Mouse (Mus musculus) forebrain, embryonic 11.5 days (tissue): ENCODE results near the gene Nfya. TPM values are rescaled to one million over a fixed set of nuclear protein-coding genes. Genes with fewer than 3 reads are reported as not detected.

Experiments
- ATAC-seq: fragments of 200-750 bp; cut with Nextera tagmentation; replicated peaks from 2 replicates; pipeline ENCODE4 v1.8.0; 2017; ENCODE audit warnings: moderate TSS enrichment; ENCODE audit not compliant: low FRiP score
- DNase-seq: peaks from one replicate; pipeline ENCODE4 v3.0.0-alpha.2; 2017; ENCODE audit warnings: low spot score
- H3K27ac ChIP-seq: fragments of 300-500 bp; sonication (generic); 2 replicates; pipeline ENCODE4 v1.5.1; 2014; ENCODE audit warnings: low read depth, low read length
- H3K27me3 ChIP-seq: fragments of 300-500 bp; sonication (generic); 2 replicates; pipeline ENCODE4 v1.6.1; 2014; ENCODE audit warnings: mild to moderate bottlenecking, low read length, mixed read lengths; ENCODE audit not compliant: control insufficient read depth, insufficient read depth
- H3K36me3 ChIP-seq: fragments of 300-500 bp; sonication (generic); 2 replicates; pipeline ENCODE4 v1.6.1; 2014; ENCODE audit warnings: mild to moderate bottlenecking, low read length, moderate library complexity, mixed read lengths; ENCODE audit not compliant: control insufficient read depth, insufficient read depth
- H3K4me1 ChIP-seq: fragments of 300-500 bp; sonication (generic); replicated peaks from 2 replicates; pipeline ENCODE4 v1.6.1; 2014; ENCODE audit warnings: low read length, mixed read lengths; ENCODE audit not compliant: control insufficient read depth, insufficient read depth
- H3K4me2 ChIP-seq: fragments of 300-500 bp; sonication (generic); 2 replicates; pipeline ENCODE4 v1.6.1; 2014; ENCODE audit warnings: low read depth, mild to moderate bottlenecking, low read length, moderate library complexity, mixed read lengths; ENCODE audit not compliant: severe bottlenecking
- H3K4me3 ChIP-seq: fragments of 300-500 bp; sonication (generic); 2 replicates; pipeline ENCODE4 v1.5.1; 2014; ENCODE audit warnings: low read depth, low read length
- H3K9ac ChIP-seq: fragments of 300-500 bp; sonication (generic); 2 replicates; pipeline ENCODE4 v1.6.1; 2014; ENCODE audit warnings: low read length
- H3K9me3 ChIP-seq: fragments of 300-500 bp; sonication (generic); 2 replicates; pipeline ENCODE4 v1.6.1; 2016; ENCODE audit warnings: low read length, mixed read lengths; ENCODE audit not compliant: control insufficient read depth
- WGBS: fragments of 180-500 bp; shearing (Covaris S2); extraction: QIAGEN DNeasy Blood & Tissue Kit; methylation state at CpG from one replicate; pipeline ENCODE4 v1.1.7; 2014; 5-methylcytosine and 5-hydroxymethylcytosine counted together
- polyA plus RNA-seq: library from polyadenylated mRNA; unstranded; fragments of >200 nt; fragmentation: Nextera tagmentation; extraction: Ambion mirVana; gene quantifications from 2 replicates; pipeline ENCODE4 v1.2.1, GENCODE M21; 2014

Gene Nfya
- polyA plus RNA-seq, 1 experiment from 2014 or later, result 24.5 TPM

DNA sequence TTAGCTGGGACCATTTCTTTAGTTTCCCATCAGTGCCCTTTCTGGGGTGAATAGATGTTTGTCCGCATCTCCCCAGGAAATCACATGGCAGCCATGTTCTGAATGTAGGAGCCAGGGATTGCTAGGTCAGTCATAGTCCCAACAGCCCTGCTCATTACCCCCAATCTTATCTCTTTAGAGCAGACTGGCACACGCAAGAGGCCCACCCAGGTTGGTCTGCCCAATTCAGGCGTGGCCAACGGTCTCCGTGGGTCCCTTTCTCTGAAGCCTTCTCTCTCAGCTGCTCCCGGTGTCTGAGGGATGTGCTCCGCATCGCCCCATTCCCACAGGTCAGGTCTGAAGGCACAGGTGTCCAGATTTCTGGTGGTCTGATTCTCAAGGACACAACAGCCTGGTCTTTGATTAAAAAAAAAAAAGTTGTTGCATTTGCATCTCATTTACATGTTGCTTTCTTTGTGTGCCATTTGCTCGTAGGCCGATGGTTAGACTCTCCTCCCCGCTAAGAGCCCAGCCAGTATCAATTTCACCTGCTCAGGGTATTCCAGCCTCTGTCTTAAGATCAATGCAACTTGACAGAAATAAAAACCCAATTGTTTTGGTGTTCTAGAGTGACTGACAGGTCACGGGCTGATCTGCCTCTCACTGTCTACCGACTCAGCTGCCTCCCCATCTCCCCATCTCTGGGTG lies 41.1 kb upstream of the Nfya start:
- Histone ChIP-seq H3K4me1 (no peaks in the 10 kb centered on the region), H3K27me3 (no peaks in the 10 kb centered on the region), H3K9ac (no peak overlapping the region), H3K36me3 (no peaks in the 10 kb centered on the region), H3K27ac (no peak overlapping the region), H3K9me3 (no peaks in the 10 kb centered on the region), H3K4me2 (no peak overlapping the region), H3K4me3 (no peak overlapping the region)
- 86% methylated on average over 13 of the region's 13 CpGs for WGBS
- ATAC-seq, result no peak
- no peak for DNase-seq

DNA sequence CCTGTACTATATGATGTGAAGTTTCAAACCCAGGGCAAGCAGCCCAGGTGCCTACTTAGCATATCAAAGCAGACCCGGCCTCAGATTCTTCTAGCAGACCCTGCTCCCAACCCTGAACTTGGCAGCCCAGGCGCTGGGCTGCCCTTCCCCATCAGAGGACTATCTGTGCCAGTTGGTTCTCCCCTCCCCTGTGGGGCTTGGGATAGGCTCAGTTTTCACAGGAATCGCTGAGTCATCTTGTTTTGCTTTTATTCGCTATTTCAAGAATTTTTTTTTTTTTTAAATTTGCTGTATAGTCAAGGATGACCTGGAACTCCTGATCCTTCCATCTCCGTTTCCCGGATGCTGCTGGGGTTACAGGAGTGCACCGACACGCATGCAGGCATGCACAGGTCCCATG lies 38.0 kb upstream of the Nfya start:
- Histone ChIP-seq H3K36me3 (no peaks in the 10 kb centered on the region), H3K4me2 (no peak overlapping the region), H3K4me3 (no peak overlapping the region), H3K9ac (no peak overlapping the region), H3K27me3 (no peaks in the 10 kb centered on the region), H3K27ac (no peak overlapping the region), H3K9me3 (no peaks in the 10 kb centered on the region), H3K4me1 (no peaks in the 10 kb centered on the region)
- ATAC-seq (no peak), DNase-seq (no peak)
- WGBS, result 84% methylated on average over 8 of the region's 8 CpGs

- Histone ChIP-seq H3K4me1 (no peaks in the 10 kb centered on the region), H3K4me2 (no peak overlapping the region), H3K4me3 (no peak overlapping the region), H3K36me3 (no peaks in the 10 kb centered on the region), H3K9me3 (no peaks in the 10 kb centered on the region), H3K9ac (no peak overlapping the region), H3K27me3 (no peaks in the 10 kb centered on the region), H3K27ac (no peak overlapping the region)
- ATAC-seq, result no peak
- DNase-seq, result no peak
- 51% methylated on average over 16 of the region's 16 CpGs for WGBS
Measured at GRCm38 (mm10) chr17:48443542-48444145, 33.9 kb upstream of the Nfya start.

DNA sequence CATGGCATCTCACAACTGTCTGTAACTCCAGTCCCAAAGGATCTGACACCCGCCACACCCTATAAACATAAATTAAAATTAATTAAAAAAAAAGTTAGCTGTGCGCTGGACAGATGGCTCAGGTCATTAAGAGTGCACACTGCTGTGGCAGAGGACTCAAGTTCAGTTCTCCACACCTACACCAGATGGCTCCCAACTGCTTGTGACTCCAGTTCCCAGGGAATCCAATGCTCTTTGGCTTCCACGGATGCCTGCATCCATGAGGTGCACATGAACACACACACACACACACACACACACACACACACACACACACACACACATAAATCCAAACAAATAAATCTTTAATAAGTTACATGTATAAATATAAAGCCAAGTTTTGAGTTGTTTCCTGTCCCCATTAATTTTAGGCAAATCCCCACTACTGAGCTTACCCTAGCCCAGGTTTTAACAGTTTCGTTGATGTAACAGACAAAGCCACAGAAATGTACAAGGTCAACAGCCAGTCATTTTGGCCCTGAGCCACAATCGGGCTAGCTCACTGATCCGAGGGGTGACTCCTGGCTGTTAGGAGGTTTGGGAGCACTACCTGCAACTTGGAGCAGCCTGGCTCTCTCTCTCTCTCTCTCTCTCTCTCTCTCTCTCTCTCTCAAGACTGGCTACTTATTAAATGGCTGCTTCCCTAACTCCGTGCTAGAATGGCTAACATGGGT lies 33.2 kb upstream of the Nfya start:
- Histone ChIP-seq H3K4me2 (no peak overlapping the region), H3K9me3 (no peaks in the 10 kb centered on the region), H3K27me3 (no peaks in the 10 kb centered on the region), H3K9ac (no peak overlapping the region), H3K36me3 (no peaks in the 10 kb centered on the region), H3K4me3 (no peak overlapping the region), H3K27ac (no peak overlapping the region), H3K4me1 (no peaks in the 10 kb centered on the region)
- WGBS, result 79% methylated on average over 7 of the region's 7 CpGs
- no peak for ATAC-seq
- no peak for DNase-seq

DNA sequence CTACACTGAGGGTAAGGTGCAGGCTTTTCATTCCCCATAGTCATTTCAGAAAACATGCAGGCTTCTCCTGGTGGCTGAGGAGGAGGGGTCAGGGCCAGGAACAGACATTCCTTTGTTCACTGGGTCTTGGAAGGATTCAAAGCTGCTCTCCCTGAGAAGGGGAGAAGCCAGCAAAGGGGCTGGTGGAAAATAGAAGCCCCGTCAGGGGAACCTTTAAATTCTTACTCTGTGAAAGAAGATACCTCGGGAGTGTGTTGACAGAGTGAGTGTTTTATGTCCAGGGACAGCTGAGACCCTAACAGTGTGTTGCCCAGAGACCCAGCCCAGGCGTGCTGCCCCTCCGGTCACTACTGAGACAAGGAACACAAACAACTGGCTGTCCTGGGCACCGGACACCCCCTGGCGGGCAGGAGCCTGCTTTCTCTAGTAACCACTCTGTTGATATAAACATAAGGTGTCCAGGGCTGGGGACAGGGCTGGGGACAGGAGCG lies 27.8 kb upstream of the Nfya start:
- Histone ChIP-seq H3K4me2 (no peak overlapping the region), H3K4me3 (no peak overlapping the region), H3K9me3 (no peaks in the 10 kb centered on the region), H3K4me1 (peaks cover 7% of the 10 kb centered on the region; the same call in 1 of the 2 replicates), H3K36me3 (no peaks in the 10 kb centered on the region), H3K27ac (peak overlapping the region; percentile 62), H3K9ac (peak overlapping the region; percentile 44), H3K27me3 (no peaks in the 10 kb centered on the region)
- DNase-seq (no peak), ATAC-seq (peak; percentile 53; the same call in 1 of the 2 replicates)
- 29% methylated on average over 7 of the region's 7 CpGs for whole genome bisulfite sequencing

- Histone ChIP-seq H3K4me3 (no peak overlapping the region), H3K4me1 (peaks cover 7% of the 10 kb centered on the region; the same call in 1 of the 2 replicates), H3K36me3 (no peaks in the 10 kb centered on the region), H3K27ac (no peak overlapping the region), H3K4me2 (no peak overlapping the region), H3K27me3 (no peaks in the 10 kb centered on the region), H3K9me3 (no peaks in the 10 kb centered on the region), H3K9ac (no peak overlapping the region)
- WGBS, result 84% methylated on average over 1 of the region's 1 CpGs
- DNase-seq (no peak), ATAC-seq (no peak)
Measured at GRCm38 (mm10) chr17:48436487-48436886, 26.8 kb upstream of the Nfya start.

GRCm38 (mm10) chr17:48434479-48434878 lies 24.8 kb upstream of the Nfya start:
- H3K9me3 ChIP-seq, result no peaks in the 10 kb centered on the region
- DNase-seq (no peak), ATAC-seq (no peak)
- no peak overlapping the region for H3K9ac ChIP-seq
- H3K4me3 ChIP-seq, result no peak overlapping the region
- H3K36me3 ChIP-seq, result no peaks in the 10 kb centered on the region
- no peak overlapping the region for H3K4me2 ChIP-seq
- H3K4me1 ChIP-seq, result peaks cover 7% of the 10 kb centered on the region; the same call in 1 of the 2 replicates
- no peak overlapping the region for H3K27ac ChIP-seq
- no peaks in the 10 kb centered on the region for H3K27me3 ChIP-seq
- 79% methylated on average over 5 of the region's 5 CpGs for WGBS

GRCm38 (mm10) chr17:48433689-48434330 lies 24.1 kb upstream of the Nfya start:
- Histone ChIP-seq H3K9ac (no peak overlapping the region), H3K4me2 (no peak overlapping the region), H3K9me3 (no peaks in the 10 kb centered on the region), H3K4me3 (no peak overlapping the region), H3K36me3 (no peaks in the 10 kb centered on the region), H3K4me1 (peaks cover 7% of the 10 kb centered on the region; the same call in 1 of the 2 replicates), H3K27me3 (no peaks in the 10 kb centered on the region), H3K27ac (no peak overlapping the region)
- 77% methylated on average over 6 of the region's 6 CpGs for WGBS
- ATAC-seq (no peak), DNase-seq (no peak)
